Mouse (Mus musculus) G1E (cell line): ENCODE measurements around the gene Tbc1d22a. TPM values are rescaled to one million over a fixed set of nuclear protein-coding genes. Genes with fewer than 3 reads are reported as not detected.

ENCODE experiments used
- ATAC-seq: 2 replicates; pipeline ENCODE4 v1.8.0; 2016; ENCODE audit warnings: mild to moderate bottlenecking; ENCODE audit not compliant: insufficient number of reproducible peaks, poor library complexity, low FRiP score, severe bottlenecking; ENCODE audit errors: extremely low read depth
- DNase-seq: peaks from one replicate; pipeline ENCODE4 v3.0.0; 2012; ENCODE audit warnings: low spot score
- H3K27me3 ChIP-seq: 2 replicates; pipeline ENCODE4 v1.6.1; 2012; ENCODE audit warnings: mild to moderate bottlenecking, low read length, inconsistent platforms; ENCODE audit not compliant: insufficient read depth
- H3K36me3 ChIP-seq: replicated peaks from 2 replicates; pipeline ENCODE3; 2012; ENCODE audit warnings: mild to moderate bottlenecking, inconsistent platforms
- H3K4me1 ChIP-seq: 2 replicates; pipeline ENCODE4 v1.6.1; 2012; ENCODE audit warnings: low read depth, low read length, inconsistent platforms, mixed read lengths; ENCODE audit not compliant: insufficient read depth
- H3K4me3 ChIP-seq: 2 replicates; pipeline ENCODE4 v1.5.1; 2012; ENCODE audit warnings: low read depth, mild to moderate bottlenecking, inconsistent platforms, low read length, moderate library complexity, mixed read lengths
- H3K9me3 ChIP-seq: replicated peaks from 2 replicates; pipeline ENCODE4 v1.6.1; 2012; ENCODE audit warnings: inconsistent platforms
- CTCF ChIP-seq: IDR thresholded peaks from 2 replicates; pipeline ENCODE4 v1.5.1; 2012; ENCODE audit warnings: low read depth, low read length, inconsistent platforms, mixed read lengths
- GATA1 ChIP-seq: IDR thresholded peaks from 2 replicates; pipeline ENCODE4 v1.6.1; 2012; ENCODE audit warnings: borderline replicate concordance, low read length, inconsistent platforms, mixed read lengths
- GATA2 ChIP-seq: IDR thresholded peaks from 2 replicates; pipeline ENCODE4 v1.6.1; 2012; ENCODE audit warnings: low read depth, low read length, inconsistent platforms, borderline replicate concordance
- POLR2AphosphoS5 ChIP-seq: IDR thresholded peaks from 2 replicates; pipeline ENCODE4 v1.6.1; 2012; ENCODE audit warnings: low read depth, low read length, inconsistent platforms; ENCODE audit not compliant: insufficient replicate concordance
- TAL1 ChIP-seq: conservative IDR thresholded peaks from 2 replicates; pipeline ENCODE4 v1.6.1; 2012; ENCODE audit warnings: low read depth, low read length, inconsistent platforms, mixed read lengths
- polyA plus RNA-seq: library from polyadenylated mRNA; stranded (reverse); fragments of >175 nt; gene quantifications from 2 replicates; pipeline ENCODE4 v1.2.3, GENCODE M21; 2012
- total RNA-seq, 2 experiments: library from RNA; stranded (forward) in 1 of 2; stranded (reverse) in 1 of 2; fragments of 200-1000 nt in 1 of 2; fragments of >200 nt in 1 of 2; fragmentation: Nextera tagmentation in 1 of 2; gene quantifications; 2 replicates each; pipeline ENCODE4 v1.2.3; 2014 to 2017

The Tbc1d22a gene
- total and polyA plus RNA-seq, 3 experiments: 11.5 to 13.6 (median 11.9) TPM

DNA sequence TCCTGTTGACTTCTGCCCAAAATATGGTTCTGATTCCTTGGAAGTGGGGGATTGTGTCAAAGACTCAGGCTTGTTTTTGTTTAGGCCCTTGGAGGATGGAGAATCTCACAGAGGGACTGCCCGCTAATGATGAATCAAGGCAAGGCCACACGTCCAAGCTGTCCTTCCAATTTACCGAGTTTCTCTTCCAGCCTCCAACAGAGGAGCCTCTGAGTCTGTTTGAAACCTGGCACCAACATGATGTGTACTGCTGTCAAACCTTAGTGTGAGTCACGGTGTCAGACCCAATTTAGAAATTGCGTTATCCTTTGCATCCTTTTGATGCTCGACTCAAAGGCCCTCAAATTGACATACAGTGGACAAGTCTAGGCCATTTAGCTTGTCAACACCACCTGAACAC, 126.5 kb downstream of the Tbc1d22a start:
- H3K27me3 ChIP-seq: no peaks in the 10 kb centered on the region
- no peak overlapping the region for H3K4me3 ChIP-seq
- H3K9me3 ChIP-seq: no peaks in the 10 kb centered on the region
- DNase-seq (no peak), ATAC-seq (no peak)
- H3K4me1 ChIP-seq: no peaks in the 10 kb centered on the region
- no peak for TF ChIP-seq POLR2AphosphoS5
- no peak for TF ChIP-seq GATA1
- TF ChIP-seq TAL1: no peak
- no peak for TF ChIP-seq GATA2
- no peak for TF ChIP-seq CTCF
- H3K36me3 ChIP-seq: peaks cover 49% of the 10 kb centered on the region

DNA sequence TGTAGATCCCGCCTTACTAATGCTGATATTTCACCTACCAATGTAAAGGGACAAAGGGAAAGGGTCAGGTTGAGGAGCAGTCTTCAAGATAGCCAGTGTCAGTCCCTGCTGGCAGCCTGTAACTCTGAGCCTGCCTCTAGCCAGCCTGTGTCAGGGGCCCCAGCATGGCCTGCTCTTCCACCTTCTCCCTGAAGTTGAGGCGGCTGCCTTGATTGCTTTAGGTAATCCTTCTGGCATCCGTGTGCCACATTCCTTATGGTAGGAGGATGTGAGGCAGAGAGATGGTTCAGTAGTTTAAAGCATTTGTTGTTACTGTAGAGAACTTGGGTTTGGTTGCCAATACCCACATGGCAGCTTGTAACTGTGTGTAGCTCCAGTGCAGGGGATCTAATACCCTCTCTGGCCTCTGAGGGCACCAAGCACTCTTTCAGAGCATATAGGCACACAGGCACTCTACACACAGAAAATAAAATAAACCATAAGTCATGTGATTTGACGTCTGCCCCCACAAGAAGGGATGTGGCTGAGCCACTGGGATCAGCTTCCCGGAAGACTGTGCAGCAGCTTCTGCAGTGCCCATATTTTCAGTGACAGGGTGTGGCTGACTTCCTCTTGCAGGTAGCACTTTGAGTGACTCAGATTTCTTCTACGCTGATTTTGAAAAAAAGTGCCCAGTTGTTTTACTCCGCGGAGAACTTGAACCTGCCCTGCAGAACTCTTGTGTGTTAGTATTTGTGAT, 128.5 kb downstream of the Tbc1d22a start:
- peaks cover 44% of the 10 kb centered on the region for H3K36me3 ChIP-seq
- H3K4me1 ChIP-seq: no peaks in the 10 kb centered on the region
- no peak overlapping the region for H3K4me3 ChIP-seq
- DNase-seq: no peak
- H3K9me3 ChIP-seq: no peaks in the 10 kb centered on the region
- ATAC-seq: no peak
- no peaks in the 10 kb centered on the region for H3K27me3 ChIP-seq
- TF ChIP-seq GATA2 (no peak), TAL1 (no peak), GATA1 (no peak), CTCF (no peak), POLR2AphosphoS5 (no peak)

DNA sequence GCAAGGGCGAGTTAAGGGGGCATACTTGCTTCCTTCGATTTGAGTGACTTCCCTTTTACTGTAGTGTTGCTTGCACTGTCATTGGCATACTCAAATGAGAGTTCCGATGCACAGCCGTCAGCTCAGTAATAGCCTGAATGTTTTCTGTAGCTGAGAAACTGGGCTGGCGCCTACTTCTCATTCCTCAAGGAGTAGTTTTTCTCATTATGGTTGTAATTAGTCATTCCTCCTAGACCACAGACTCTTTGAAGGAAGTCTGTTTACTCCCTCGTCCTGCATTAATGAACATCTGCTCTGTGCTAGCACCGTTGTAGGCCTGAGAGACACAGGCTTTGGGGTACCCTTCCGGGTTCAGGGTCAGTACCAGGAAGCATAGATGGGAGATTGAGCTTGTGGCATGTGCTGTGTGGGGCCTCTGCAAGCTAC, 130.7 kb downstream of the Tbc1d22a start:
- no peak for TF ChIP-seq POLR2AphosphoS5
- no peak for TF ChIP-seq GATA2
- TF ChIP-seq TAL1: no peak
- no peaks in the 10 kb centered on the region for H3K9me3 ChIP-seq
- no peak overlapping the region for H3K4me3 ChIP-seq
- H3K36me3 ChIP-seq: peaks cover 40% of the 10 kb centered on the region
- ATAC-seq (no peak), DNase-seq (no peak)
- no peaks in the 10 kb centered on the region for H3K4me1 ChIP-seq
- no peaks in the 10 kb centered on the region for H3K27me3 ChIP-seq

DNA sequence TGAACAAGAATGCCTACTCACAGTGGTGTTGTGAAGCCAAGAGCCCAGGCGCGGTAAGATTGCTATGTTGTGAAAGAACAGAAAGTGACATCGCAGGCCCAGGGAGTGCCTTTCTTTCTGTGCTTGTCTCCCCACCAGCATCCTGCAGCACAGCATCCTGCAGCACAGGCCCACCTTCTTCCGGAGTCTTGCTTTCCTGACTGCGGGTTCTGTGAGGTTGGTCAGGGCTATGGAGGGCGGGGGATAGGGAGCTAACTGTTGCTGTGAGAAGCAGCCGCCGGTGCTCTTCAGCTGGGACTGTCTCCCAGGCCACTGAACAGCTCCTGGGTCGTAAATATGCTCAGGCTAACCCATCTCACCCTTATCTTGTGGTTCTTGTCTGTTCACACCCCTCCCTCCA, 131.6 kb downstream of the Tbc1d22a start:
- peaks cover 39% of the 10 kb centered on the region for H3K36me3 ChIP-seq
- no peak for DNase-seq
- no peaks in the 10 kb centered on the region for H3K9me3 ChIP-seq
- no peak overlapping the region for H3K4me3 ChIP-seq
- ATAC-seq: no peak
- no peaks in the 10 kb centered on the region for H3K27me3 ChIP-seq
- no peak for TF ChIP-seq TAL1
- TF ChIP-seq GATA1: no peak
- no peak for TF ChIP-seq GATA2
- TF ChIP-seq POLR2AphosphoS5: no peak
- TF ChIP-seq CTCF: no peak
- no peaks in the 10 kb centered on the region for H3K4me1 ChIP-seq

DNA sequence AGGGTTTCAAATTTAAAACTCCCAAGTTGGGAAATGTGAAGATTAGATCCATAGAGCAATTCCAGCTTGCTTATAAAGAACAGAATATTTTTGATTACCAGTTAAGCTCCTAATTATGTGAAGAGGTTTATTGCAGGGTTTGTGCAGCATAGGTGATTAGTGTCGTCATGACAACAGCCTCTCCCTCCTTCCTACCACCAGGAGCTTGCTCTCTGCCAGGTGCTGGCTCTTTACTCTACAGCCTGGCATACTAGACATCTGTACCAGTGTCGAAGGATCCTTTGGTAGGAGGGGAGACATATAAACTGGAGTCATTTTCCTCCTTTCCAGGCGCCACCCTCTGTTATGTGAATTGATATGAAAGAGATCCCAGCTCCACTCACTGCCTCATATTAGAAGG, 132.3 kb downstream of the Tbc1d22a start:
- Histone ChIP-seq H3K4me1 (no peaks in the 10 kb centered on the region), H3K4me3 (no peak overlapping the region), H3K36me3 (peaks cover 40% of the 10 kb centered on the region), H3K27me3 (no peaks in the 10 kb centered on the region), H3K9me3 (no peaks in the 10 kb centered on the region)
- TF ChIP-seq GATA1 (no peak), CTCF (no peak), POLR2AphosphoS5 (no peak), GATA2 (no peak), TAL1 (no peak)
- no peak for DNase-seq
- no peak for ATAC-seq

DNA sequence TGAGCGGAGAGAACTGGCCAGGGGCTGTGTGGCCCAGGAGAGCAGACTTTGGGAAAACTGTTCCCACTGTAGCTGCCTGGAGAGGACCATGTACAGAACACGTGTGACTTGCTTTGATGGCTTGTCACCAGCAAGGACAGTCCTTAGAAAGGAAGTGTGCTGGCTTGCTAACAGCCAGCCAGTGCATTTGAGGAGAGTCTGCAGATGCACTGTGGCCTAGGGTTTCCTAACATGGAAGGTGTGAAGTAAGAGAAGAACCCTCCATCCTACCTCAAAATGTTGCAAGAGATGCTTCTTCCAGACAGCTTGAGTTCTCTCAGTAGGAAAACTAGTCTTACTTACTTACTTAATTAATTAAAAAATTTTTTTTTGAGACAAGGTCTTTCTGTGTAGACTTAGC, 140.7 kb downstream of the Tbc1d22a start:
- DNase-seq (no peak), ATAC-seq (no peak)
- no peaks in the 10 kb centered on the region for H3K27me3 ChIP-seq
- no peaks in the 10 kb centered on the region for H3K4me1 ChIP-seq
- no peak for TF ChIP-seq CTCF
- no peaks in the 10 kb centered on the region for H3K9me3 ChIP-seq
- peaks cover 49% of the 10 kb centered on the region for H3K36me3 ChIP-seq
- no peak overlapping the region for H3K4me3 ChIP-seq

DNA sequence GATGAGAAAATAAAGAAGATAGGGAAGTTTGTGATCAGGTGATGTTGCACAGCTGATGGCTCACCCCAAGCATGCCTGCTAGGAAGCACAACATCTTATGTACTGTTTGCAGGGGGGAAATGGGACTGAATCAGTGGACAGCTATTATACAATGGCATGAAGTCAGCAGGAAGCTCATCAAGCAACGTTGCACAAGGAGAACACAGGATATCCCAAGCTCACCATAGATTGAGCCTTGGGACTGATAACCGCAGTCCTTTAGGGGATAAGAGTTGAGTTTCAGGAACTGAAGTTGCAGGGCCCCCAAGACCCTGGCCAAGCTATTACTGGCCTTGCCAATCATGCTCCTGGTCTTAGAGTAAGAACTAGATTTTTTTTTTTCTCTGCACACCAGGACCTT, 141.6 kb downstream of the Tbc1d22a start:
- H3K27me3 ChIP-seq: no peaks in the 10 kb centered on the region
- no peaks in the 10 kb centered on the region for H3K9me3 ChIP-seq
- no peak for DNase-seq
- no peak overlapping the region for H3K4me3 ChIP-seq
- TF ChIP-seq TAL1 (no peak), GATA1 (no peak), CTCF (no peak), POLR2AphosphoS5 (no peak), GATA2 (no peak)
- H3K4me1 ChIP-seq: no peaks in the 10 kb centered on the region
- no peak for ATAC-seq
- H3K36me3 ChIP-seq: peaks cover 49% of the 10 kb centered on the region
